Mouse (Mus musculus) forebrain, embryonic 10.5 days (tissue): ENCODE measurements around the gene Dido1. TPM values are rescaled to one million over a fixed set of nuclear protein-coding genes. Genes with fewer than 3 reads are reported as not detected.

Experiments used
- DNase-seq: peaks from one replicate; pipeline ENCODE4 v3.0.0-alpha.2; 2017; ENCODE audit warnings: low spot score; ENCODE audit errors: extremely low spot score
- H3K27ac ChIP-seq: fragments of 300-500 bp; sonication (generic); 2 replicates; pipeline ENCODE4 v1.5.1; 2016; ENCODE audit warnings: mild to moderate bottlenecking
- H3K27me3 ChIP-seq: fragments of 300-500 bp; sonication (generic); 2 replicates; pipeline ENCODE4 v1.6.1; 2016; ENCODE audit warnings: mild to moderate bottlenecking; ENCODE audit not compliant: poor library complexity, severe bottlenecking
- H3K36me3 ChIP-seq: fragments of 300-500 bp; sonication (generic); replicated peaks from 2 replicates; pipeline ENCODE4 v1.6.1; 2016; ENCODE audit warnings: mild to moderate bottlenecking, moderate library complexity
- H3K4me1 ChIP-seq: fragments of 300-500 bp; sonication (generic); 2 replicates; pipeline ENCODE4 v1.6.1; 2016
- H3K4me3 ChIP-seq: fragments of 300-500 bp; sonication (generic); 2 replicates; pipeline ENCODE4 v1.5.1; 2016; ENCODE audit warnings: mild to moderate bottlenecking, moderate library complexity
- H3K9me3 ChIP-seq: fragments of 300-500 bp; sonication (generic); 2 replicates; pipeline ENCODE4 v1.6.1; 2016; ENCODE audit warnings: mild to moderate bottlenecking, moderate library complexity
- WGBS: fragments of 180-500 bp; shearing (Covaris S2); methylation state at CpG from one replicate; pipeline ENCODE4 v1.1.7; 2016; 5-methylcytosine and 5-hydroxymethylcytosine counted together
- polyA plus RNA-seq: library from polyadenylated mRNA; unstranded; fragments of >200 nt; fragmentation: Nextera tagmentation; extraction: Ambion mirVana; gene quantifications from 2 replicates; pipeline ENCODE4 v1.2.1, GENCODE M21; 2016

Gene Dido1
- polyA plus RNA-seq, 1 experiment from 2014 or later: 33.8 TPM

DNA sequence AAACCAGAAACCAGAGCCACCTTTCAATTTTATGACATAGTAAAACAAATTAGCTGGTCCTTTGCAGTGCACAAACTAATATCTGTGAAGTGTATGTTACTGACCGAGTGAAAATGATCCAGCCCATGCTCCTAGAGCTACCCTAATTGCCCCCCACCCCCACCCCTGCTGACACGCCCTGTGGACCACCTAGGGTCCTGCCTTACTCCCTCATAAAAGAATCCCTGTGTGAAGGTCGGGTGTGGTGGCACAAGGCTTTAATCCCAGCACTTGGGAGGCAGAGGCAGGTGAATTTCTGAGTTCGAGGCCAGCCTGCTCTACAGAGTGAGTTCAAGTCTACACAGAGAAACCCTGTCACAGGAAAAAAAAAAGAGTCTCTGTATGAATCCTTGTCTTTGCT is 1.7 kb upstream of the Dido1 start:
- Histone ChIP-seq H3K9me3 (no peaks in the 10 kb centered on the region), H3K36me3 (peaks cover 51% of the 10 kb centered on the region), H3K27me3 (no peaks in the 10 kb centered on the region), H3K4me3 (peak overlapping the region; percentile 82), H3K4me1 (peaks cover 26% of the 10 kb centered on the region), H3K27ac (no peak overlapping the region)
- WGBS: 72% methylated on average over 4 of the region's 4 CpGs
- DNase-seq: no peak

DNA sequence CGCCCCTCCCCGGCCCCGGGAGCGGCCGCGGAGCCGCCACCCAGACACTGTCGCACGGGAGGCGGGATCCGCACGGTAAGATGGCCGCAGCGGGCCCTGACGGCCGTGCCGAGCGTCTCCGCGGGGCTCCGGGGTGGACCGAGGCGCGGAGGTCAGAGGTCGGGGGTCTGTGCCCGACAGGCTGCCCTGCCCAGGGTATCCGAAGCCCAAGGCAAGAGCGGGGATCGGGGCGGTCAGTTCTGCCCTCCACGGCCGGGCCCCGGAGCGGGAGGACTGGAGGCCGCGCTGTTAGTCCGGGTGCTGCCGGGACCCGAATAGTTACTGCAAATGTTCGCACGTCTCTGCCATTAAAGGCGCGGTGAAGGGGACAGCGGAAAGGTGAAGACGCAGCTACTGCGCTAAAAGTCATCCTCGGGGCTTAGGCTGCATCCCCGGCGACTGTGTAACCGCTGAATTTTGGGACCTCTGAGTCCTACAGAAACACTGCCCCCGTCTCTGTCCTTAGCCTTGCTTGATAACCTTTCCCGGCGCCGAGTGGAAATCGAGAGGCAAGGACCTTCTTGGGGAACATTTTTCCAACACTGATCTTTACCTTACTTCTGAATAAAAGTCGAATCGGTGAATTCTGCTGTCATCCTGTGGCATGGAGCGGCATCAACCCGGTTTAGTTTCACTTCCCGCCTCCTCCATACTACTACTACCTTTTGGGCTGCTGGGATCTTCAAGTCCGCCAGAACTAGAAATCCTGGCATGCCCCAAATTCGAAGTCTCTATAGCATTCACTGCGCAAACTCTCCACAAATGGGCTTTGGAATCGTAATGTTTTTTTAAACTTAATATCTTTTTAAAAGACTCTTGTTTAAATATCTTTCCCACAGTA is 717 bp upstream of the Dido1 start:
- no peaks in the 10 kb centered on the region for H3K27me3 ChIP-seq
- 3% methylated on average over 64 of the region's 64 CpGs for WGBS

DNA sequence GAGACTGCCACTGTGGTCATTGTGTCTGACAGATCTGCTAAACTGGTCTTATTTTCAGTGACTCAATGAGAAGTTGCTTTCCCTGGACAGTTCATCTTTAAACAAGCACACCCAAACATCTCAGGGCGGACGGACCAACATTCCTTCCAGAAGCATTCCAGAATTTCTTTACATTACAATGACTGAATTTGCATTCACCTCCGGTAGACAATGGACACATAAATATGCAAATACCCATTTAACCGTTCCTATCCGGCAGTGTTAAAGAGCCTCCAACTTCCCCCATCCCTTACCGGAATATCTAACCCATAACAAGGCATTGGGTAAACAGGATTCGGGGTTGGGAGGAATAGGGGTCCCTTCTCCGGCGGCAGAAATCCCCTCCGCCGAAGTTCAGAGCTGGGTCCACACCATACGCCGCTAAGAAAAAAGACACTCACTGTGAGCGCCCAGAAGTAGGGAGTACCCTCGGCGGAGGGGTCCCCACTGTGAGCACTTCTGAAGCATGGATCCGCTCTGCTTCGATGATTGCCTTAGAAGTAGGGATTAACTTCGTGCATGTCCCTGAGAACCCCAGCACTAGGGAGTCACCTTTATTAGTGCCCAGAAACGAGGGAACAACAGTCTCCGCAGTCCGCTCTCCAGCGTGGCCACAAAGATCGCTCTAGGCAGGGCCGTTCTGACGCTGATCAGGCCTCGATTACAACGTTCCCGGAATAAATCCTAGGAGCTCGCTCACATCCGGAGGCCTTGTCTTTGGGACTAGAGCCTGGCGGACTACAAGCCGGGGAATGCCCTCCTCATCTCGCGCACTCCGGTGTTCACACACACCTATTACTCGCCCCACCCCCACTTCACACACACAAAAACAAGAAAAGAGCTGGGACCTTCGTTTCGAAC is 526 bp downstream of the Dido1 start:
- Histone ChIP-seq H3K27ac (peak overlapping the region; percentile 98), H3K9me3 (no peaks in the 10 kb centered on the region), H3K4me1 (peaks cover 26% of the 10 kb centered on the region), H3K27me3 (no peaks in the 10 kb centered on the region), H3K36me3 (peaks cover 51% of the 10 kb centered on the region), H3K4me3 (peak overlapping the region; percentile 82)
- DNase-seq: no peak
- WGBS: under 1% methylated on average over 39 of the region's 39 CpGs

More for the DNA sequence above, 717 bp upstream of the Dido1 start:
- DNase-seq: no peak
- Histone ChIP-seq H3K9me3 (no peaks in the 10 kb centered on the region), H3K4me3 (peak overlapping the region; percentile 82), H3K36me3 (peaks cover 51% of the 10 kb centered on the region), H3K4me1 (peaks cover 26% of the 10 kb centered on the region), H3K27ac (peak overlapping the region; percentile 98)

DNA sequence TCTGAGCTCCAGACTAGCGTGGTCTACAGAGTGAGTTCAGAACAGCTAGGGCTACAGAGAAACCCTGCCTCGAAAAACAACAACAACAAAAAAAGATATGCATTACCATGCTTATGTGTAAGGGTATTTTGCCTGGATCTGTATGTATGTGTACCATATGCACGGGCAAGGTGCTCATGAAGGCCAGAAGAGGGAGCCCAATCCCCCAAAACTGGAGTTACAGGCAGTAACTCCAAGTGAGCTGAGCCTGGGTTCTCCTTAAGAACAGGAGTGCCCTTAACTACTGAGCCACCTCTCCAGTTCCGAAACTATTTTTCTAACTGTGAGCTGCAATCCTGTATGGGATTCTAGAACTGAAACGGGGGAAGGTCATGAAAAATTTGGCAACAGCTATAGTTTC is 3.8 kb downstream of the Dido1 start:
- 91% methylated on average over 5 of the region's 5 CpGs for WGBS
- Histone ChIP-seq H3K27ac (no peak overlapping the region), H3K4me1 (peaks cover 37% of the 10 kb centered on the region), H3K9me3 (no peaks in the 10 kb centered on the region), H3K4me3 (no peak overlapping the region), H3K36me3 (peaks cover 29% of the 10 kb centered on the region), H3K27me3 (no peaks in the 10 kb centered on the region)
- DNase-seq: no peak

DNA sequence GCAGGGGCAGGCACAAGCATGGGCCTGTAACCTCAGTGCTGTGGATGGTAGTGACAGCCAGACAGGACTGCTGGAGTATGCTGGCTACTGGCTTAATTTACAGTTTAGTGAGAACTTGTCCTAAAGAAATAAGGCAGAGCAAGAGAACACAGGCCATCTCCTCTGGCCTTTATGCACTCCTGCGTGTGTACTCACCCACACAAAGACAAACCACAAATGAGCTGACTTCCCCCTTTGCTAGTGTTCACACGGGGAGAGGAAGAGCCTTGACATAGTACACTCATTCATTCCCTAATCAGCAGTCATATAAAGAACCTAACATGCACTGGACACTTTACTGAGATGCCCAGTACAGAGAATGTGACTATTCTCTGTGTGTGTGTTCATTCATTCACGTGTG is 4.7 kb downstream of the Dido1 start:
- 83% methylated on average over 3 of the region's 3 CpGs for WGBS
- DNase-seq: no peak
- H3K9me3 ChIP-seq: no peaks in the 10 kb centered on the region
- H3K27ac ChIP-seq: no peak overlapping the region
- no peak overlapping the region for H3K4me3 ChIP-seq
- peaks cover 29% of the 10 kb centered on the region for H3K36me3 ChIP-seq
- H3K4me1 ChIP-seq: peaks cover 42% of the 10 kb centered on the region
- H3K27me3 ChIP-seq: no peaks in the 10 kb centered on the region

DNA sequence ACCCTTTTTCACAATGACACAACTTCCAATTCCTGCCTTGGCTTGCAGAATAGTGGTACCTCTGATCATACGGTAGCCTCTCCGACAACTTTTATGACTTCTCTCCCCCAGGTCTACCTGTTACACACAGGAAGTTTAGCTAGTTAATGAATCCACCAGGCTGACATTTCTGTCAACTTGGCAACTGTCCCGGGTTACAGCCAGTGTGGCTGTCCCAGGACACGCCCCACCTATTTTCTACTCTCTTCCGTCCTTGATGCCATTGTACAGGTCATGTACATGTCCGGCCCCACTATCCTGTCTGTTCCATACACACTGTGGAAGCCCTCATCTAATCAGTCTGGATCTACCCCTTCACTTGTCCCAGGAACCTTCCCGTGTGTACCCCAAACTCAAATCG is 5.2 kb downstream of the Dido1 start:
- Histone ChIP-seq H3K27me3 (no peaks in the 10 kb centered on the region), H3K36me3 (peaks cover 29% of the 10 kb centered on the region), H3K27ac (no peak overlapping the region), H3K9me3 (no peaks in the 10 kb centered on the region), H3K4me1 (peaks cover 47% of the 10 kb centered on the region), H3K4me3 (no peak overlapping the region)
- 94% methylated on average over 8 of the region's 8 CpGs for WGBS
- no peak for DNase-seq

DNA sequence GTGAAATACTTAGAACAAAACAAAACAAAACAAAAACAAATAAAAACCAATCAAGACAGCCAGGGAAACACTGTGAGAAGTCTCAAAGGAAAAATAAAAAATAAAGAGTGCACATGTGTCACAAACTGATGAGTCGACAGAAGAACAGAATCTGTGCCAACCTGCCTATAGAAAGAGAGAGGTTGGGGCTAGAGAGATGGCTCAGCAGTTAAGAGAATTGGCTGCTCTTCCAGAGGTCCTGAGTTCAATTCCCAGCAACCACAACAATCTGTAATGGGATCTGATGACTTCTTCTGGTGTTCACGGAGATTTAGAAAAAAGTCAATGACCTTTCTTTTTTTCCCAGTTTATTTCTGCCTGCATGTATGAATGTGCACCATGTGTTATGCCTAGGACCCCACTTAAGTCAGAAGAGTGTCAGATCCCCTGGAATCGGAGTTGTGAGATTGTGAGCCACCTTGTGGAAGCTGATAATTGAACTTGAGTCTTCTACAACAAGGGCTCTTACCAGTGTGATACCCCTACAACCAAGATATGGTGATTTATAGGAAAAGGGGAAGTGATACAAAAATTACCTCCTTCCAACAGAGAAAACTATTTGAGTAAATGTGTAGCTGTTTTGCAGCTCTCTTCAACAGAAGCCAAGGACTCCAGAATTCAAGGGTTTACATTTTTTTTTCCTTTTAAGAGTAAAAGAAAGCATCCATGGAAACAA is 6.0 kb downstream of the Dido1 start:
- no peak overlapping the region for H3K27ac ChIP-seq
- 82% methylated on average over 3 of the region's 3 CpGs for WGBS
- peaks cover 29% of the 10 kb centered on the region for H3K36me3 ChIP-seq
- no peaks in the 10 kb centered on the region for H3K27me3 ChIP-seq
- H3K4me3 ChIP-seq: no peak overlapping the region
- H3K9me3 ChIP-seq: no peaks in the 10 kb centered on the region
- no peak for DNase-seq
- H3K4me1 ChIP-seq: peaks cover 48% of the 10 kb centered on the region

DNA sequence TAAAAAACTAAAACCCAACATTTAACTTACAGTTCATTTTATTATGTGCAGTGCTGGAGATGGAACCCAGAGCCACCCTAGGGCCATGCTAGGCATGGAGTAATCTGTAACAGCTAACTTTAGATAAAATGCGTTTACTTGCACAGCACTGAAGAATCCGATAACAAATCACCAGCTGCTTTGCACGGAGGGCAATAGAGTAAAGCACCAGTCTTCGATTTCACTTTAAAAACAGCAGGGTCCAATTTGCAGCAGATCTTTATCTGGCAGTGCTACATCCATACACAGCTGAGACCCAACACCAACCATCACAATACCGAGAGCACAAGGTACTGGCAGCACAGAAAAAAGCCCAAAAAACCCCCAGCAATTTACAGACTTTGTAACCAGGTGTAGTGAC is 6.6 kb downstream of the Dido1 start:
- H3K9me3 ChIP-seq: no peaks in the 10 kb centered on the region
- peaks cover 29% of the 10 kb centered on the region for H3K36me3 ChIP-seq
- peak overlapping the region; percentile 97; the same call in 1 of the 2 replicates for H3K27ac ChIP-seq
- peaks cover 41% of the 10 kb centered on the region for H3K4me1 ChIP-seq
- DNase-seq: no peak
- H3K27me3 ChIP-seq: no peaks in the 10 kb centered on the region
- peak overlapping the region; percentile 95; the same call in 1 of the 2 replicates for H3K4me3 ChIP-seq
- 83% methylated on average over 5 of the region's 5 CpGs for WGBS

DNA sequence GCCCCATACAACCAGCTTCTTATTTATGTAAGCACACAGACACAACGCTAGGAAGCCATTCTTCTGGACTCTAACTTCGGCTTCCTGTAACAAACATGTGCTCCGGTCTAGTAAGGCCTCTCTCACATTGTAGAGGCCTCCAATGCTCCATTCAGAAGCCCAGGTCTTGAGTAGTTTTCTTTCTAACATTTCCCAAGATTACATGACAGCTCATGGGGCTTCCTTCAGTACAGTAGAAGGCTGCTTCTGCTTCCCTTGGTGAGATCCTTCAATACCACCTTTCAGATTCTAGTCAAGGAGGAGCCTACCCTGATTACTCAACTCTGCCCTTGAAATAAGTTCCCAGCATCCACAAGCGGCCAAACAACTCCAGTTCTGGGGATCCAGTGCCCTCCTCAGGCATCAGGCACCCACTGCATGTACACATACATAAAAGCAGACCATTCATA is 7.1 kb downstream of the Dido1 start:
- Histone ChIP-seq H3K4me1 (peaks cover 39% of the 10 kb centered on the region), H3K4me3 (peak overlapping the region; percentile 95), H3K9me3 (no peaks in the 10 kb centered on the region), H3K27me3 (no peaks in the 10 kb centered on the region), H3K27ac (peak overlapping the region; percentile 97), H3K36me3 (peaks cover 29% of the 10 kb centered on the region)
- no peak for DNase-seq
- 36% methylated on average over 4 of the region's 4 CpGs for WGBS

DNA sequence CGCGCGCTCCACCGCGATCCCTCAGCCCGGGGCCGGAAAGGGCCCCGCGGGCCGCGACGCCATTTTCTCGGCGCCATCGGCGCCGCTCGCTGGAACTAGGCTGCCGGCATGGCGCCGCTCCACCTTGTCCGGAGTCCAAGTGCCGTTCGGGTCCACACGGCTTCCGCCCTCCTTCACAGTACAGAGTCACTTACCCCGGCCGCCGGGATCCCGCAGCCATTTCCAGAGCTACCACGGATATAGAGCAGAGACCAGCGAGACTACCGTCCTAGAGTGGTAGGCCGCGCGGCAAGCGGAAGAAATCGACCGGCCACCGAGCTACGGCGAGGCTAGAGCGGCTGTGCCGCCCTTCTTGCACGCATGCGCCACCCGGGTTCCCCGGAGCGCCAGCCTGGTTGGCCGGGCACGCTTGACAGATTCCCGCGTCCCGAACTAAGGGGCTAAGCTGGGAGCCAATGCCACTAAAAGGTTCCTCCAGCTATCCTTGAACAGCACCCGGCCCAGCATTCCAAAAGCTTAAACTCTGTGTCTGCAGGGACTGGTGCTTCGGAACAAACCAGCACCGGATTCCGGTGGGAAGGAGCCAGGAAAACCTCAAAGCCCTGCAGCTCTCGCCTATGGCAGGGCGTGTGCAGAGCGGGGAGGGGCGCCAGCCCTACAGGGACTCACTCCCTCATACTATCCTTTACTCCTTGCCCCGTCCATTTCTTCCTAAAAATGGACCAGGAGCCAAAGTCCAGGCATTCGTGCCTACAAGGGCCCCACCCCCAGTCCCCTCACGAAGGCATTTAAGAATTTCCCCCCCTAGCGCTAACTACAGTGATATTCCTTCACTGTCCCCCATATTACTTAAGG is 7.8 kb downstream of the Dido1 start:
- Histone ChIP-seq H3K4me1 (peaks cover 39% of the 10 kb centered on the region), H3K27me3 (no peaks in the 10 kb centered on the region), H3K9me3 (no peaks in the 10 kb centered on the region), H3K4me3 (peak overlapping the region; percentile 95), H3K27ac (peak overlapping the region; percentile 97), H3K36me3 (peaks cover 26% of the 10 kb centered on the region)
- DNase-seq: peak; percentile 91
- under 1% methylated on average over 66 of the region's 66 CpGs for WGBS

DNA sequence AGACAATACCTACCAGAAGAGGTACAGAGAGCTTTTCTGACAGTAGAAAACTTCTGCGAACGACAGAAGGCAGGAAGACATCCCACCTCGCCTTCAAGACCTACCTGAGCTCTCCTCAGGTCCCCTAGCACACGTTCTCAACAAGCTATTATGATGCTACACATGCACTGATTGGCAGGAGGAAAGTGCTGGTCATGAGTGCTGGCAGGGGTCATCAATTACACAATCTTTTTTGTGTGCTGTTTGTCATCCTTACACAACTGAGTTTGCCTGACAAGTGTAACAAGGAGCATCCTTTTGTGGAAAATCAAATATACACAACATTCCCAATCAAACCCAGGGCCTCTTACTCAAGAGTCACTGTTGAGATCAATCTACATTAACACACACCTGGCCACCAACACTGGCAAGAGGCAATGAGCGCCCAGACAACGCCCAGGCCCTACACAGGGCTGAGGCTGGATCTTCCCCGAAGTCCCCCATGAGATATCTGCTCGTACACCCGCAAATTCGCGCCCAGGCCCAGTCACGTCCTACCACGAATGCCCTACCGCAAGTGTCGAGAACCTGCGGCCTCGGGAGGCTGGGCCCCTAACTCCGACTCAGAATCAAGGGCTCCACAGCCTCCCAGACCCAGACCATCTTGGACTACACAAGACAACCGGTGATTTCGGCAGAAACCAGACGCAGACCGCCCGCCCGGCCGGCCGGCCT is 8.6 kb downstream of the Dido1 start:
- Histone ChIP-seq H3K36me3 (peaks cover 18% of the 10 kb centered on the region), H3K9me3 (no peaks in the 10 kb centered on the region), H3K27me3 (no peaks in the 10 kb centered on the region), H3K4me1 (peaks cover 39% of the 10 kb centered on the region), H3K27ac (peak overlapping the region; percentile 97), H3K4me3 (peak overlapping the region; percentile 95)
- DNase-seq: no peak
- 6% methylated on average over 26 of the region's 26 CpGs for WGBS
